Mouse (Mus musculus) limb, embryonic 15.5 days (tissue): ENCODE data around the gene Otor. TPM values are rescaled to one million over a fixed set of nuclear protein-coding genes. Genes with fewer than 3 reads are reported as not detected.

ENCODE experiments used
- polyA plus RNA-seq: library from polyadenylated mRNA; unstranded; fragments of >200 nt; fragmentation: Nextera tagmentation; extraction: Ambion mirVana; gene quantifications from 2 replicates; pipeline ENCODE4 v1.2.1, GENCODE M21; 2015

The Otor gene
- polyA plus RNA-seq, 1 experiment from 2014 or later = 4.7 TPM

Other genes starting within 250 kb of the Otor start
- gene Kif16b, start 176.9 kb upstream of the Otor start, polyA plus RNA-seq = 9.2 and 10.1 TPM in 2 replicates
- gene Snrpb2, start 15.4 kb upstream of the Otor start, polyA plus RNA-seq = 54.3 and 60.3 TPM in 2 replicates